Mouse (Mus musculus): ENCODE data around the gene Vmn1r155. TPM values are rescaled to one million over a fixed set of nuclear protein-coding genes. Genes with fewer than 3 reads are reported as not detected.
"Not testable (repeated sequence)": the region's sequence is repeated elsewhere in the genome, so short reads cannot be mapped to it uniquely, and the experiment has no call there.

The Vmn1r155 gene
- not detected in 2 replicates for polyA plus RNA-seq (2015; fragmentation: Nextera tagmentation; extraction: Ambion mirVana)

DNA sequence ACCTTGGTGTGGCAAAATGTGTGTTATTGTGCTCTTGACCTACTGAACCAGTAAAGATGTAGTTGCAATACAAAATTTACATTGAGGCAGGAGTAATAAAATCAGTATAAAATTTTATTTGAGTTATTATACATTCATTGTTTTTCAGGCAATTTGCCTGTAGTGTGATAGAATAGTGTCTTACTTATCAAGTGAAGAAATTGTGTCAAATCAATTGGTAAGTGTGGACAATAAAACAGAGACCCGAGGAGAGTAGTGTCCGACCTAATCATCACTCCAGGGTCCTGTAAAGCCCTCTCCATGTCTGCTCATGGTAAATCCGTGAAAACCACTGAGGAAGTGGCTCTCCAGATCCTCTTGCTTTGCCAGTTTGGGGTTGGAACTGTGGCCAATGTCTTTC lies at the start of gene Vmn1r155:
Gene Vmn1r155 (plus strand): TSS at position 301 of the 400 bp plus-strand sequence.
- DNase-seq (ENCODE audit: low spot score): not testable (repeated sequence)

DNA sequence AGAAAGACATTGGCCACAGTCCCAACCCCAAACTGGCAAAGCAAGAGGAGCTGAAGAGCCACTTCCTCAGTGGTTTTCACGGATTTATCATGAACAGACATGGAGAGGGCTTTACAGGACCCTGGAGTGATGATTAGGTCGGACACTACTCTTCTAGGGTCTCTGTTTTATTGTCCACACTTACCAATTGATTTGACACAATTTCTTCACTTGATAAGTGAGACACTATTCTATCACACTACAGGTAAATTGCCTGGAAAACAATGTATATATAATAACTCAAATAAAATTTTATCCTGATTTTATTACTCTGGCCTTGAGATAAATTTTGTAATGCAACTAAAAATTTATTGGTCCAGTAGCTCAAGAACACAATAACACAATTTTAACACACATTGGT lies 34.4 kb downstream of the Vmn1r155 start, which contains the start of gene Gm8693:
Gene Gm8693 (minus strand): TSS at position 101 of the 400 bp plus-strand sequence.
- not testable (repeated sequence) for DNase-seq (ENCODE audit: low spot score)

Other genes starting within 250 kb of the Vmn1r155 start
- not detected in 2 replicates for gene Vmn1r148, start 244.4 kb upstream of the Vmn1r155 start, polyA plus RNA-seq (2015; fragmentation: Nextera tagmentation; extraction: Ambion mirVana)
- gene Vmn1r149, start 219.8 kb upstream of the Vmn1r155 start, polyA plus RNA-seq (2015; fragmentation: Nextera tagmentation; extraction: Ambion mirVana): not detected in 2 replicates
- not detected in 2 replicates for gene Gm10665, start 193.9 kb upstream of the Vmn1r155 start, polyA plus RNA-seq (2015; fragmentation: Nextera tagmentation; extraction: Ambion mirVana)
- not detected in 2 replicates for gene Vmn1r151, start 158.3 kb upstream of the Vmn1r155 start, polyA plus RNA-seq (2015; fragmentation: Nextera tagmentation; extraction: Ambion mirVana)
- not detected in 2 replicates for gene Vmn1r152, start 135.1 kb upstream of the Vmn1r155 start, polyA plus RNA-seq (2015; fragmentation: Nextera tagmentation; extraction: Ambion mirVana)
- gene Gm8677, start 123.1 kb upstream of the Vmn1r155 start, polyA plus RNA-seq (2015; fragmentation: Nextera tagmentation; extraction: Ambion mirVana): not detected in 2 replicates
- gene Gm4201, start 92.7 kb upstream of the Vmn1r155 start, polyA plus RNA-seq (2015; fragmentation: Nextera tagmentation; extraction: Ambion mirVana): not detected in 2 replicates
- gene Gm4565, start 69.9 kb upstream of the Vmn1r155 start, polyA plus RNA-seq (2015; fragmentation: Nextera tagmentation; extraction: Ambion mirVana): not detected in 2 replicates
- gene Gm8693, start 34.3 kb downstream of the Vmn1r155 start, polyA plus RNA-seq (2015; fragmentation: Nextera tagmentation; extraction: Ambion mirVana): not detected in 2 replicates
- not detected in 2 replicates for gene Gm4567, start 61.7 kb downstream of the Vmn1r155 start, polyA plus RNA-seq (2015; fragmentation: Nextera tagmentation; extraction: Ambion mirVana)
- gene Vmn1r157, start 103.7 kb downstream of the Vmn1r155 start, polyA plus RNA-seq (2015; fragmentation: Nextera tagmentation; extraction: Ambion mirVana): not detected in 2 replicates
- not detected in 2 replicates for gene Vmn1r158, start 132.8 kb downstream of the Vmn1r155 start, polyA plus RNA-seq (2015; fragmentation: Nextera tagmentation; extraction: Ambion mirVana)
- not detected in 2 replicates for gene Vmn1r159, start 185.6 kb downstream of the Vmn1r155 start, polyA plus RNA-seq (2015; fragmentation: Nextera tagmentation; extraction: Ambion mirVana)
- not detected in 2 replicates for gene Vmn1r160, start 213.2 kb downstream of the Vmn1r155 start, polyA plus RNA-seq (2015; fragmentation: Nextera tagmentation; extraction: Ambion mirVana)

Data from thymus, postnatal 0 days (tissue).